Mouse (Mus musculus) c-Kit-negative CD71-positive TER-119-positive erythroid progenitor cells, embryonic 14.5 days (primary cell): Measurements from ENCODE around the gene Mtch1.
"Not testable (repeated sequence)": the region's sequence is repeated elsewhere in the genome, so short reads cannot be mapped to it uniquely, and the experiment has no call there.

Experiments
- DNase-seq: peaks from one replicate; pipeline ENCODE4 v3.0.0-alpha.2; 2013; ENCODE audit warnings: low read depth, low spot score

Mtch1 gene

GRCm38 (mm10) chr17:29347645-29348256 is at the start of gene Mtch1:
Mtch1 (minus strand) TSS chr17:29347934.
- peak; percentile 91 for DNase-seq

GRCm38 (mm10) chr17:29396821-29397242 is 49.1 kb upstream of the Mtch1 start:
- peak; percentile 80 for DNase-seq

- no peak for DNase-seq
These were observed 48.5 kb upstream of the Mtch1 start for GRCm38 (mm10) chr17:29396056-29396799.

- no peak for DNase-seq
These were observed 47.6 kb upstream of the Mtch1 start for GRCm38 (mm10) chr17:29395381-29395780.

GRCm38 (mm10) chr17:29394761-29395160 is 47.0 kb upstream of the Mtch1 start:
- not testable (repeated sequence) for DNase-seq

GRCm38 (mm10) chr17:29394106-29394760 is 46.5 kb upstream of the Mtch1 start:
- no peak for DNase-seq

GRCm38 (mm10) chr17:29393335-29394089 is 45.8 kb upstream of the Mtch1 start:
- DNase-seq, result no peak

GRCm38 (mm10) chr17:29391280-29391679 is 43.5 kb upstream of the Mtch1 start:
- DNase-seq, result no peak

GRCm38 (mm10) chr17:29388978-29389377 is 41.2 kb upstream of the Mtch1 start:
- no peak for DNase-seq

- DNase-seq, result no peak
These were observed 38.0 kb upstream of the Mtch1 start for GRCm38 (mm10) chr17:29385746-29386145.

GRCm38 (mm10) chr17:29384850-29385438 is 37.2 kb upstream of the Mtch1 start:
- no peak for DNase-seq

GRCm38 (mm10) chr17:29383923-29384322 is 36.2 kb upstream of the Mtch1 start:
- DNase-seq, result no peak

GRCm38 (mm10) chr17:29382417-29382816 is 34.7 kb upstream of the Mtch1 start:
- DNase-seq, result no peak

- peak; percentile 69 for DNase-seq
These were observed 33.7 kb upstream of the Mtch1 start for GRCm38 (mm10) chr17:29381472-29381871.

- no peak for DNase-seq
These were observed 32.5 kb upstream of the Mtch1 start for GRCm38 (mm10) chr17:29380241-29380640.

GRCm38 (mm10) chr17:29378056-29378455 is 30.3 kb upstream of the Mtch1 start:
- DNase-seq, result no peak

- DNase-seq, result no peak
These were observed 28.1 kb upstream of the Mtch1 start for GRCm38 (mm10) chr17:29375871-29376270.

- DNase-seq, result peak; percentile 72
These were observed 23.4 kb upstream of the Mtch1 start for GRCm38 (mm10) chr17:29370984-29371723.

GRCm38 (mm10) chr17:29368726-29369125 is 21.0 kb upstream of the Mtch1 start:
- no peak for DNase-seq

GRCm38 (mm10) chr17:29365105-29365621 is 17.4 kb upstream of the Mtch1 start:
- DNase-seq, result no peak

GRCm38 (mm10) chr17:29363109-29363508 is 15.4 kb upstream of the Mtch1 start:
- no peak for DNase-seq
